Mouse (Mus musculus) kidney, postnatal 14 days (tissue): ENCODE data around the gene Olfr1447.

ENCODE experiments used
- DNase-seq: peaks from one replicate; pipeline ENCODE4 v3.0.0; 2022; ENCODE audit warnings: mixed read lengths

The Olfr1447 gene

DNA sequence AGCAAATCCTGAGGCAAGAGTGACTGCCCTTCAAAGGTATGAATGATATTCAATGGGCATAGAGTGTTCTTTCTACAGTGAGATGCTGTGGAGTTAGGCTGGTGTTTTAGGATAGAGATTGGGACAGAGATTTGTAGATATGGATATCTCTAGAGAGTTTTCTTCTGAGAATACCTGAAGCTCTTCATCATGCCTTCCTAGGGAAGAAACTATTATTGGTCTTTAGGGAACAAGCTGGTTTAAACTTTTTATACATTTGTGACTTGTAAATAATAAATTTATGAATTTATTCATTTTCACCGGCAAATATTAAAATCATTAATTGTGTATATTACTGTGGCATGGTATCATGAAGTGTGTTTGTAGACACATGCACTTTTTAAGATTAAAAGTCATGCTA is at the start of gene Olfr1447:
Gene Olfr1447 (minus strand): TSS at position 101 of the 400 bp plus-strand sequence.
- no peak for DNase-seq

GRCm38 (mm10) chr19:12949958-12950357 is 46.4 kb upstream of the Olfr1447 start, which contains the start of gene Olfr1450:
Gene Olfr1450 (plus strand): TSS chr19:12950258.
- no peak for DNase-seq

GRCm38 (mm10) chr19:12930540-12930939 is 27.0 kb upstream of the Olfr1447 start, which contains the start of gene Olfr1449:
Gene Olfr1449 (plus strand): TSS chr19:12930840.
- no peak for DNase-seq

DNA sequence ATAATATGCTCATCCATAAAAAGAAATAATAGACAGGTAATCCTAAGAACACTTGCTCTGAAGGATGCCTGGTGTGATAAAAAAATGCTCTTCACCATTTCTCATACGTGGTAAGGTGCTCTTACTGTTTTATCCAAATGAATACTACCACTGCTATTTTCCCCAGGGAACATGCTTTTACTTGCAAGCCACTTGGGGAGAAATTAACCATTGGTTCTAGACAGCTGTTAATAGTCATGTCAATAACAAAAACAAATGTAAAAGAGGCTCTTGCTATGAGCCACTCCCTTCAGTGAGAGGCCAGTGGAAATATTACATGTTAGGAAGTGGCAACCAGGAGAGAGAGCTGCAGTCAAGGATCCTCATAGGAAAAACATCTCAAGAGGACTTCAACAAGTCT is 20.8 kb upstream of the Olfr1447 start, which contains the start of gene Olfr1448:
Gene Olfr1448 (minus strand): TSS at position 101 of the 400 bp plus-strand sequence.
- DNase-seq: no peak

GRCm38 (mm10) chr19:12893424-12893823 is 10.1 kb downstream of the Olfr1447 start, which contains the start of gene Olfr1446:
Gene Olfr1446 (minus strand): TSS chr19:12893524.
- DNase-seq: no peak

DNA sequence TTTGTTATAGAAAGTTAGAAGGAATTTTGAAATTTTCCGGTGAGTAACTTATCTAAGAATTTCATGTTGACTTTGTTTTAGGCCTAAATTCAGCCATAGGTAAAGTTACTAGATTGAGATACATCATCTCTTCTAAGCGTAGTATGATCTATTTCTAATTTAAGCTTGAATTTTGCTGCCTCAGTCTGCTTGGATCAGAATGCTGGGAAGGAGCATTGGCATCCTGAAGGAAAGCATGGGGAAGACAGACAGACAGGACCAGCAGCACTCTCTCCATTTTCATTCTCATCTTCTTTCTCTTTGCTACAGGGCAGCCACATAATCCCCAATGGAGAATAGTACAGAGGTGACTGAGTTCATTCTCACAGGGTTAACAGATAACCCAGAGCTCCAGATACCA is 20.0 kb downstream of the Olfr1447 start, which contains the start of gene Olfr1445:
Gene Olfr1445 (plus strand): TSS at position 301 of the 400 bp plus-strand sequence.
- DNase-seq: no peak

- DNase-seq: no peak
These were observed 46.6 kb downstream of the Olfr1447 start, which contains the start of gene Olfr1444 for GRCm38 (mm10) chr19:12856983-12857382. Gene Olfr1444 (plus strand): TSS chr19:12857283.
